Mouse (Mus musculus): ENCODE data around the gene Syn3. TPM values are rescaled to one million over a fixed set of nuclear protein-coding genes. Genes with fewer than 3 reads are reported as not detected.

Syn3 gene
- polyA plus RNA-seq, 1 experiment from 2014 or later, result 4.5 TPM

GRCm38 (mm10) chr10:86483968-86484367 is 14.7 kb downstream of the Syn3 start:
- DNase-seq (ENCODE audit: extremely low spot score, low spot score), result no peak
- WGBS, result 23% methylated on average over 3 of the region's 3 CpGs

GRCm38 (mm10) chr10:86482496-86482895 is 16.2 kb downstream of the Syn3 start:
- no peak for DNase-seq (ENCODE audit: extremely low spot score, low spot score)
- Histone ChIP-seq H3K9me3 (no peaks in the 10 kb centered on the region), H3K36me3 (replicated peaks) (no peaks in the 10 kb centered on the region), H3K27me3 (ENCODE audit: poor library complexity, severe bottlenecking) (no peaks in the 10 kb centered on the region), H3K4me3 (no peak overlapping the region), H3K4me1 (peaks cover 22% of the 10 kb centered on the region), H3K27ac (no peak overlapping the region)
- 81% methylated on average over 1 of the region's 1 CpGs for WGBS

More at GRCm38 (mm10) chr10:86483968-86484367, 14.7 kb downstream of the Syn3 start:
- H3K27ac ChIP-seq, result no peak overlapping the region
- H3K9me3 ChIP-seq, result no peaks in the 10 kb centered on the region
- H3K4me3 ChIP-seq, result no peak overlapping the region
- H3K4me1 ChIP-seq, result peaks cover 22% of the 10 kb centered on the region
- H3K36me3 ChIP-seq (replicated peaks), result no peaks in the 10 kb centered on the region
- H3K27me3 ChIP-seq (ENCODE audit: poor library complexity, severe bottlenecking), result no peaks in the 10 kb centered on the region

- Histone ChIP-seq H3K36me3 (replicated peaks) (no peaks in the 10 kb centered on the region), H3K27me3 (ENCODE audit: poor library complexity, severe bottlenecking) (no peaks in the 10 kb centered on the region), H3K27ac (no peak overlapping the region), H3K9me3 (no peaks in the 10 kb centered on the region), H3K4me3 (no peak overlapping the region), H3K4me1 (peaks cover 26% of the 10 kb centered on the region)
- DNase-seq (ENCODE audit: extremely low spot score, low spot score), result no peak
- 89% methylated on average over 6 of the region's 6 CpGs for WGBS
These were observed 18.0 kb downstream of the Syn3 start for GRCm38 (mm10) chr10:86480711-86481110.

GRCm38 (mm10) chr10:86479718-86480121 is 19.0 kb downstream of the Syn3 start:
- no peak overlapping the region for H3K27ac ChIP-seq
- no peaks in the 10 kb centered on the region for H3K9me3 ChIP-seq
- no peak for DNase-seq (ENCODE audit: extremely low spot score, low spot score)
- H3K27me3 ChIP-seq (ENCODE audit: poor library complexity, severe bottlenecking), result no peaks in the 10 kb centered on the region
- no peaks in the 10 kb centered on the region for H3K36me3 ChIP-seq (replicated peaks)
- peaks cover 26% of the 10 kb centered on the region for H3K4me1 ChIP-seq
- WGBS, result 64% methylated on average over 4 of the region's 4 CpGs
- H3K4me3 ChIP-seq, result no peak overlapping the region

GRCm38 (mm10) chr10:86476720-86477119 is 22.0 kb downstream of the Syn3 start:
- Histone ChIP-seq H3K9me3 (no peaks in the 10 kb centered on the region), H3K4me3 (no peak overlapping the region), H3K27me3 (ENCODE audit: poor library complexity, severe bottlenecking) (no peaks in the 10 kb centered on the region), H3K4me1 (peaks cover 15% of the 10 kb centered on the region), H3K36me3 (replicated peaks) (no peaks in the 10 kb centered on the region), H3K27ac (no peak overlapping the region)
- no peak for DNase-seq (ENCODE audit: extremely low spot score, low spot score)
- WGBS, result 78% methylated on average over 7 of the region's 7 CpGs

- DNase-seq (ENCODE audit: extremely low spot score, low spot score), result no peak
- Histone ChIP-seq H3K9me3 (no peaks in the 10 kb centered on the region), H3K27me3 (ENCODE audit: poor library complexity, severe bottlenecking) (no peaks in the 10 kb centered on the region), H3K4me1 (peaks cover 14% of the 10 kb centered on the region; the same call in 1 of the 2 replicates), H3K4me3 (no peak overlapping the region), H3K36me3 (replicated peaks) (no peaks in the 10 kb centered on the region), H3K27ac (no peak overlapping the region)
- WGBS, result 89% methylated on average over 5 of the region's 5 CpGs
These were observed 23.4 kb downstream of the Syn3 start for GRCm38 (mm10) chr10:86475270-86475669.

- no peak for DNase-seq (ENCODE audit: extremely low spot score, low spot score)
- Histone ChIP-seq H3K36me3 (replicated peaks) (no peaks in the 10 kb centered on the region), H3K9me3 (no peaks in the 10 kb centered on the region), H3K4me1 (peaks cover 7% of the 10 kb centered on the region; the same call in 1 of the 2 replicates), H3K27ac (no peak overlapping the region), H3K27me3 (ENCODE audit: poor library complexity, severe bottlenecking) (no peaks in the 10 kb centered on the region), H3K4me3 (no peak overlapping the region)
- 80% methylated on average over 8 of the region's 8 CpGs for WGBS
These were observed 24.2 kb downstream of the Syn3 start for GRCm38 (mm10) chr10:86474176-86475154.

GRCm38 (mm10) chr10:86473637-86474154 is 25.0 kb downstream of the Syn3 start:
- 47% methylated on average over 3 of the region's 3 CpGs for WGBS
- Histone ChIP-seq H3K4me1 (peaks cover 7% of the 10 kb centered on the region; the same call in 1 of the 2 replicates), H3K9me3 (no peaks in the 10 kb centered on the region), H3K36me3 (replicated peaks) (no peaks in the 10 kb centered on the region), H3K27ac (no peak overlapping the region), H3K4me3 (no peak overlapping the region), H3K27me3 (ENCODE audit: poor library complexity, severe bottlenecking) (no peaks in the 10 kb centered on the region)
- peak; percentile 52 for DNase-seq (ENCODE audit: extremely low spot score, low spot score)

GRCm38 (mm10) chr10:86468612-86469546 is 29.8 kb downstream of the Syn3 start:
- 91% methylated on average over 13 of the region's 13 CpGs for WGBS
- H3K27me3 ChIP-seq (ENCODE audit: poor library complexity, severe bottlenecking), result no peaks in the 10 kb centered on the region
- no peaks in the 10 kb centered on the region for H3K9me3 ChIP-seq
- H3K36me3 ChIP-seq (replicated peaks), result no peaks in the 10 kb centered on the region
- no peak for DNase-seq (ENCODE audit: extremely low spot score, low spot score)
- H3K4me3 ChIP-seq, result no peak overlapping the region
- no peak overlapping the region for H3K27ac ChIP-seq
- no peaks in the 10 kb centered on the region for H3K4me1 ChIP-seq

- Histone ChIP-seq H3K36me3 (replicated peaks) (no peaks in the 10 kb centered on the region), H3K9me3 (no peaks in the 10 kb centered on the region), H3K4me1 (peaks cover 25% of the 10 kb centered on the region), H3K4me3 (no peak overlapping the region), H3K27me3 (ENCODE audit: poor library complexity, severe bottlenecking) (no peaks in the 10 kb centered on the region), H3K27ac (peak overlapping the region; percentile 60)
- peak; percentile 82 for DNase-seq (ENCODE audit: extremely low spot score, low spot score)
- WGBS, result 31% methylated on average over 5 of the region's 5 CpGs
These were observed 35.0 kb downstream of the Syn3 start for GRCm38 (mm10) chr10:86463538-86464199.

- 44% methylated on average over 1 of the region's 1 CpGs for WGBS
- Histone ChIP-seq H3K9me3 (no peaks in the 10 kb centered on the region), H3K36me3 (replicated peaks) (no peaks in the 10 kb centered on the region), H3K4me3 (no peak overlapping the region), H3K4me1 (peaks cover 50% of the 10 kb centered on the region), H3K27me3 (ENCODE audit: poor library complexity, severe bottlenecking) (no peaks in the 10 kb centered on the region), H3K27ac (no peak overlapping the region)
- DNase-seq (ENCODE audit: extremely low spot score, low spot score), result no peak
These were observed 39.1 kb downstream of the Syn3 start for GRCm38 (mm10) chr10:86459643-86460042.

- DNase-seq (ENCODE audit: extremely low spot score, low spot score), result no peak
- H3K27ac ChIP-seq, result peak overlapping the region; percentile 76
- H3K4me1 ChIP-seq, result peaks cover 47% of the 10 kb centered on the region
These were observed 41.0 kb downstream of the Syn3 start for GRCm38 (mm10) chr10:86457665-86458209.

More at GRCm38 (mm10) chr10:86457665-86458209, 41.0 kb downstream of the Syn3 start:
- no peak overlapping the region for H3K4me3 ChIP-seq
- H3K36me3 ChIP-seq (replicated peaks), result no peaks in the 10 kb centered on the region
- H3K9me3 ChIP-seq, result no peaks in the 10 kb centered on the region
- H3K27me3 ChIP-seq (ENCODE audit: poor library complexity, severe bottlenecking), result peaks cover 4% of the 10 kb centered on the region
